Mouse (Mus musculus): ENCODE data around the gene Fbxw9. TPM values are rescaled to one million over a fixed set of nuclear protein-coding genes. Genes with fewer than 3 reads are reported as not detected.
"Not testable (repeated sequence)": the region's sequence is repeated elsewhere in the genome, so short reads cannot be mapped to it uniquely, and the experiment has no call there.

The Fbxw9 gene
- polyA plus RNA-seq, 1 experiment from 2014 or later: 10.4 TPM

GRCm38 (mm10) chr8:85074617-85075016 is 14.8 kb downstream of the Fbxw9 start:
- peaks cover 51% of the 10 kb centered on the region for H3K4me1 ChIP-seq (ENCODE audit: control insufficient read depth, low read depth, low read length)
- no peak overlapping the region for H3K9ac ChIP-seq (ENCODE audit: low read depth, low read length)
- no peak for ATAC-seq (ENCODE audit: low read depth)
- H3K27ac ChIP-seq (ENCODE audit: low read length): peak overlapping the region; percentile 13
- peaks cover 21% of the 10 kb centered on the region for H3K36me3 ChIP-seq (ENCODE audit: control insufficient read depth, insufficient read depth)
- H3K27me3 ChIP-seq (ENCODE audit: control insufficient read depth, insufficient read depth, low read depth, low read length): no peaks in the 10 kb centered on the region
- no peak overlapping the region for H3K4me2 ChIP-seq (ENCODE audit: low read depth, low read length)
- no peak overlapping the region for H3K4me3 ChIP-seq (ENCODE audit: low read depth, low read length)
- H3K9me3 ChIP-seq (replicated peaks; ENCODE audit: control insufficient read depth, low read length): no peaks in the 10 kb centered on the region
- 84% methylated on average over 10 of the region's 10 CpGs for WGBS (ENCODE audit: insufficient replicate concordance)

DNA sequence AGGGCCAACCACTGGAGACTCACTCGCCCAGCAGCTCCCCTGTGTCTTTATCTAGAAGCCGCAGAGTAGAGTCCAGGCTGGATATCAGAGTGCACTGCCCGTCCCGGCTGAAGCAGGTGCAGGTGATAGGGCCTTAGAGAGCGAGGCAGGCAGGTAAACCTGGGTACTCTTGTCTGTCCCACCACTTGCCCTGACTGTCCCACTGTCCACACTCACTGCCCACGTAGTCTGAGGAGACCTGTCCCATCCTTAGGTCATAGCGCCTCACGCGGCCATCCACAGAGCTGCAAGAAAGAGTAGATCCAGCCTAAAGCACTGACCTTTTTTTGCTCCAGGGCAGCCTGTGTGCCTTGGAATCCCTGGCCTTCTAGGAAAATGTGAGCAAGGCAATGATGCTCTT is 16.1 kb downstream of the Fbxw9 start:
- peak overlapping the region; percentile 22 for H3K27ac ChIP-seq (ENCODE audit: low read length)
- H3K4me3 ChIP-seq (ENCODE audit: low read depth, low read length): no peak overlapping the region
- H3K27me3 ChIP-seq (ENCODE audit: control insufficient read depth, insufficient read depth, low read depth, low read length): no peaks in the 10 kb centered on the region
- H3K4me1 ChIP-seq (ENCODE audit: control insufficient read depth, low read depth, low read length): peaks cover 47% of the 10 kb centered on the region
- peaks cover 21% of the 10 kb centered on the region for H3K36me3 ChIP-seq (ENCODE audit: control insufficient read depth, insufficient read depth)
- 58% methylated on average over 9 of the region's 9 CpGs for WGBS (ENCODE audit: insufficient replicate concordance)
- no peaks in the 10 kb centered on the region for H3K9me3 ChIP-seq (replicated peaks; ENCODE audit: control insufficient read depth, low read length)
- peak; percentile 52 for ATAC-seq (ENCODE audit: low read depth)
- H3K9ac ChIP-seq (ENCODE audit: low read depth, low read length): no peak overlapping the region
- H3K4me2 ChIP-seq (ENCODE audit: low read depth, low read length): peak overlapping the region; percentile 24

DNA sequence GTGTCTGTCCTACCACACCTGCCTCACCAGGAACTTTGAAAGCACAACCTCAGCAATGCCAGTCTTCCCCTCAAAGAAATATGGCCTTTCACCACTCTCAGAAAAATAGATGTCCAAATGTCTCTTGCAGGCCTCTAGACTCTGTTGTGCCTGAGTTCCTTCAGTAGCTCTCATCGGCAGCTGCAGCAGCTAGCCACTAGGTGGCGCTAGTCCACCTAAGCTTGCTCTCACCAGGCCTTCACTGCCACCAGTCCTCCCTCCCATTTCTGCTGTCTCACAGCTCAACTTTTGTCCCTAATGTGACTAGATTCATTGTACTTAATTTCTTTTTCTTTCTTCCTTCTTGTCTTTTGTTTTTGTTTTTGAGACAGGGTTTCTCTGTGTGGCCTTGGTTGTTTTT is 17.1 kb downstream of the Fbxw9 start:
- 0% methylated on average over 2 of the region's 2 CpGs for whole genome bisulfite sequencing (ENCODE audit: insufficient replicate concordance)
- Histone ChIP-seq H3K27ac (ENCODE audit: low read length) (peak overlapping the region; percentile 39; the same call in 1 of the 2 replicates), H3K27me3 (ENCODE audit: control insufficient read depth, insufficient read depth, low read depth, low read length) (no peaks in the 10 kb centered on the region), H3K9ac (ENCODE audit: low read depth, low read length) (peak overlapping the region; percentile 30; the same call in 1 of the 2 replicates), H3K4me3 (ENCODE audit: low read depth, low read length) (no peak overlapping the region), H3K4me2 (ENCODE audit: low read depth, low read length) (no peak overlapping the region), H3K4me1 (ENCODE audit: control insufficient read depth, low read depth, low read length) (peaks cover 53% of the 10 kb centered on the region), H3K36me3 (ENCODE audit: control insufficient read depth, insufficient read depth) (peaks cover 21% of the 10 kb centered on the region), H3K9me3 (replicated peaks; ENCODE audit: control insufficient read depth, low read length) (no peaks in the 10 kb centered on the region)
- peak; percentile 38; the same call in 1 of the 2 replicates for ATAC-seq (ENCODE audit: low read depth)

- peak overlapping the region; percentile 92 for H3K4me2 ChIP-seq (ENCODE audit: low read depth, low read length)
- peaks cover 58% of the 10 kb centered on the region for H3K4me1 ChIP-seq (ENCODE audit: control insufficient read depth, low read depth, low read length)
- no peaks in the 10 kb centered on the region for H3K9me3 ChIP-seq (replicated peaks; ENCODE audit: control insufficient read depth, low read length)
- no peak for ATAC-seq (ENCODE audit: low read depth)
- H3K36me3 ChIP-seq (ENCODE audit: control insufficient read depth, insufficient read depth): peaks cover 7% of the 10 kb centered on the region; the same call in 1 of the 2 replicates
- peak overlapping the region; percentile 85 for H3K27ac ChIP-seq (ENCODE audit: low read length)
- peak overlapping the region; percentile 95 for H3K9ac ChIP-seq (ENCODE audit: low read depth, low read length)
- peak overlapping the region; percentile 89 for H3K4me3 ChIP-seq (ENCODE audit: low read depth, low read length)
- under 1% methylated on average over 25 of the region's 25 CpGs for WGBS (ENCODE audit: insufficient replicate concordance)
- H3K27me3 ChIP-seq (ENCODE audit: control insufficient read depth, insufficient read depth, low read depth, low read length): no peaks in the 10 kb centered on the region
These were observed 20.3 kb downstream of the Fbxw9 start for GRCm38 (mm10) chr8:85080214-85080531.

DNA sequence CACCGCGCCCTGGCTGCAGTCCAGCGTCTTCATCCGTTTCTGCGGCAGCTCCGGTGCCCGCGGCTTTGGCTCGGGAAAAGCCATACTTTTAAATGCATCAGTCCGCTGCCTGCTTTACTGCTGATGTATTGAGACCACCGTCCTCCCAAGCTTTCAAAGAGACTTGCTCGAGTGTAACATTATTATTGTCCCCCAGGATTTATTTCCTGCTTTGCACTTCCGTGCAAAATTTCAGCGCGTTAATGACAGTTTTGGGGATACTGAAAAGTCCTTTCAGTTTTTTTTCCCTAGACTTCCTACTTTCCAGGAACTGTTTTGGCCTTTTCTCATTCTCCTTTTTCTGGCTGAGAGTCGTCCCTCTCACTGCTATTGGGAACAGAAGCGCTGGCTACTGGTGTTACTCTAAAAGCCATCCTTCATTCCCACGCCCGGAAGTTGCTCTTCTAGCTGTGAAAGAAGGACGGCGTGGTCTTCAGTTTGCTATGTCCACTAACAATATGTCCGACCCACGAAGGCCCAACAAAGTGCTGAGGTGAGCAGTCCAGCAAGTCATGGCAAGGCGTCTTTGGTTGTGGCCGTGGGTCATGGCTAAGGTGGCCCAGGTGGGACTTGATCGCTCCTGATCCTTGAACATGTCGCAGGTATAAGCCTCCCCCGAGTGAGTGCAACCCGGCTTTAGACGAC is 20.8 kb downstream of the Fbxw9 start, which contains the start of gene Wdr83os:
Gene Wdr83os (plus strand): TSS at position 209 of the 684 bp plus-strand sequence.
- peak within 1 kb of the TSS; percentile 89 for H3K4me3 ChIP-seq (ENCODE audit: low read depth, low read length)
- no peak for ATAC-seq (ENCODE audit: low read depth)
- H3K9ac ChIP-seq (ENCODE audit: low read depth, low read length): peak within 1 kb of the TSS; percentile 95
- peaks cover 6% of the 10 kb centered on the region; the same call in 1 of the 2 replicates for H3K36me3 ChIP-seq (ENCODE audit: control insufficient read depth, insufficient read depth)
- H3K27ac ChIP-seq (ENCODE audit: low read length): peak within 1 kb of the TSS; percentile 85
- no peaks in the 10 kb centered on the region for H3K9me3 ChIP-seq (replicated peaks; ENCODE audit: control insufficient read depth, low read length)
- H3K27me3 ChIP-seq (ENCODE audit: control insufficient read depth, insufficient read depth, low read depth, low read length): no peaks in the 10 kb centered on the region
- WGBS (ENCODE audit: insufficient replicate concordance): 0% methylated on average over 30 of the region's 30 CpGs
- peak within 1 kb of the TSS; percentile 92 for H3K4me2 ChIP-seq (ENCODE audit: low read depth, low read length)
- peaks cover 53% of the 10 kb centered on the region for H3K4me1 ChIP-seq (ENCODE audit: control insufficient read depth, low read depth, low read length)

- Histone ChIP-seq H3K4me1 (ENCODE audit: control insufficient read depth, low read depth, low read length) (peaks cover 48% of the 10 kb centered on the region), H3K36me3 (ENCODE audit: control insufficient read depth, insufficient read depth) (peaks cover 8% of the 10 kb centered on the region; the same call in 1 of the 2 replicates), H3K4me3 (ENCODE audit: low read depth, low read length) (peak within 1 kb of the TSS; percentile 89), H3K4me2 (ENCODE audit: low read depth, low read length) (peak within 1 kb of the TSS; percentile 92), H3K9ac (ENCODE audit: low read depth, low read length) (peak within 1 kb of the TSS; percentile 95), H3K9me3 (replicated peaks; ENCODE audit: control insufficient read depth, low read length) (no peaks in the 10 kb centered on the region), H3K27me3 (ENCODE audit: control insufficient read depth, insufficient read depth, low read depth, low read length) (no peaks in the 10 kb centered on the region), H3K27ac (ENCODE audit: low read length) (peak within 1 kb of the TSS; percentile 85)
- WGBS (ENCODE audit: insufficient replicate concordance): 0% methylated on average over 9 of the region's 9 CpGs
- peak; percentile 66 for ATAC-seq (ENCODE audit: low read depth)
These were observed 21.3 kb downstream of the Fbxw9 start, which contains the start of gene Wdr83 for GRCm38 (mm10) chr8:85081216-85081555. Gene Wdr83 (minus strand): TSS chr8:85081306.

DNA sequence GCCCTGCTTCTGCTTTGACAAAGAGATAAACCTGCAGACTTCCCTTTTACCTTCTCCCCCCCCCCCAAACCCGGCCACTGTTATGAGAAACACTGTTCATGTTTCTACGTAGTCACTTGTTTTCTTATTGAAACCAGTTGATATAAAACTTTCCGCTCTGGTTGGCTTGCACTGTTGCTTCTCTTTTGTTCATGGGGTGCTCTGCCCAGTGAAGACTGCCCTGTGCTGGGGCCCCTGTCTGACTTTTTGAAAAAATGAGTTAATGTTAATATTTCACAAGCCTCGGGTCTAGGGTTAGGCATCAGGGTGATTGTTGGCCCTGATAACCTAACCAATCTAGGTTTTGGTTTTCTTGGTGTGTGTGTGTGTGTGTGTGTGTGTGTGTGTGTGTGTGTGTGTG is 22.3 kb downstream of the Fbxw9 start:
- H3K4me2 ChIP-seq (ENCODE audit: low read depth, low read length): peak overlapping the region; percentile 11; the same call in 1 of the 2 replicates
- 0 out of 2 replicates have a peak overlapping the region, but pooled peaks have one; percentile 9 for H3K27ac ChIP-seq (ENCODE audit: low read length)
- H3K9me3 ChIP-seq (replicated peaks; ENCODE audit: control insufficient read depth, low read length); H3K36me3 ChIP-seq (ENCODE audit: control insufficient read depth, insufficient read depth); ATAC-seq (ENCODE audit: low read depth); H3K9ac ChIP-seq (ENCODE audit: low read depth, low read length); H3K4me3 ChIP-seq (ENCODE audit: low read depth, low read length); H3K27me3 ChIP-seq (ENCODE audit: control insufficient read depth, insufficient read depth, low read depth, low read length): not testable (repeated sequence)
- peaks cover 40% of the 10 kb centered on the region for H3K4me1 ChIP-seq (ENCODE audit: control insufficient read depth, low read depth, low read length)
- 28% methylated on average over 4 of the region's 4 CpGs for WGBS (ENCODE audit: insufficient replicate concordance)

DNA sequence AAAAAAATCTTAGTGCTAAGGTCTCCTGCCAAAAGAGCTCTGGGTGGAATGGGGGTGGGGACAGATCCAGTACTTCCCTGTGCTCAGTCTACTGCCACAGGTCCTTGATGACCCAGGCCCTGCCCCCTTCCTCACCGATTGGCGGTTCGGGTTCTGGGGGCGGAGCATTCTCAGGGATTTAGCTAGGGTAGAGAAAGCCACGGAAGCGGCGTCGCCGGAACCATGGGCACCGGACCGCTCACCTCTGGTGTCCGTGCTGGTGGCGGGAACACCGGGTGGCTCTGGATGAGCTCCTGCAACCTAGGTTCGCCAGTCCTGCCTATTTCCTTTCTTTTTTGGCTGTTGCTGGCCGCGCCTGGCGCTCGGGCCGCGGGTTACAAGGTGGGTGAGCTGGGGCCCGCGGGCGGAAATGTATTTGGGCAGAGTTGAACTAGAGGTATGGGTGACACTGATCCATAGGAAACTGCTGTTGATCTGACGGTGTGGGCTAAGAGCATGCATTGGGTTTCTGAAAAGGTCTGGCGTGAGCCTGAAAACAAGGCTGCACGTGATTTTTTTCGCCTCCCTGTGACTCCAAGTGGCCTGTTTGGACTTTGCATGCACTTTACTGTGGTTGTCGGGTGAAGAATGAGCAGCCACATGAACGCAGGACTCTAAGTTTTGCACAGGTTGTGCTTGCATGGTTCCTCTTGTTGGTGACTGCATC is 23.4 kb downstream of the Fbxw9 start, which contains the start of gene Man2b1:
Gene Man2b1 (plus strand): TSS at position 163 of the 706 bp plus-strand sequence.
- Histone ChIP-seq H3K9ac (ENCODE audit: low read depth, low read length) (peak within 1 kb of the TSS; percentile 74), H3K36me3 (ENCODE audit: control insufficient read depth, insufficient read depth) (peaks cover 9% of the 10 kb centered on the region), H3K4me2 (ENCODE audit: low read depth, low read length) (peak within 1 kb of the TSS; percentile 91), H3K4me3 (ENCODE audit: low read depth, low read length) (peak within 1 kb of the TSS; percentile 78), H3K4me1 (ENCODE audit: control insufficient read depth, low read depth, low read length) (peaks cover 39% of the 10 kb centered on the region), H3K27me3 (ENCODE audit: control insufficient read depth, insufficient read depth, low read depth, low read length) (no peaks in the 10 kb centered on the region), H3K9me3 (replicated peaks; ENCODE audit: control insufficient read depth, low read length) (no peaks in the 10 kb centered on the region), H3K27ac (ENCODE audit: low read length) (peak within 1 kb of the TSS; percentile 45)
- ATAC-seq (ENCODE audit: low read depth): peak; percentile 89
- WGBS (ENCODE audit: insufficient replicate concordance): under 1% methylated on average over 30 of the region's 30 CpGs

DNA sequence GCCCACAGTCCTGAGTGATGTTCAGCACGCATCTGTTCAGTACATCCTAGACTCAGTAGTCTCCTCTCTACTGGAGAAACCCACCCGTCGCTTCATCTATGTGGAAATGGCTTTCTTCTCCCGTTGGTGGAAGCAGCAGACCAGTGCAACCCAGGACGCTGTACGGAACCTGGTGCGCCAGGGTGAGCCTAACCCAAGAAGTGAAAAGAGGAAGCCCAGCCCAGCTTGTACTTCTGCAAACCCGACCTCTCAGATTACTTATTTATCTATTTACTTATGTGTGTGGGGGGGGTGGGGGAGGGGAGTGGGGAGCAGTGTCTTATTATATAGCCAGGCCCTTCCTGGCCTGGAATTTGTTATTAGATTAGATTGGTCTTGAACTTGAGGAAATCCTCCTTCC is 24.8 kb downstream of the Fbxw9 start:
- peak overlapping the region; percentile 91 for H3K4me2 ChIP-seq (ENCODE audit: low read depth, low read length)
- H3K4me3 ChIP-seq (ENCODE audit: low read depth, low read length): peak overlapping the region; percentile 78

More for the DNA sequence above, 24.8 kb downstream of the Fbxw9 start:
- Histone ChIP-seq H3K27me3 (ENCODE audit: control insufficient read depth, insufficient read depth, low read depth, low read length) (no peaks in the 10 kb centered on the region), H3K27ac (ENCODE audit: low read length) (no peak overlapping the region), H3K4me1 (ENCODE audit: control insufficient read depth, low read depth, low read length) (peaks cover 32% of the 10 kb centered on the region), H3K9ac (ENCODE audit: low read depth, low read length) (no peak overlapping the region), H3K36me3 (ENCODE audit: control insufficient read depth, insufficient read depth) (peaks cover 11% of the 10 kb centered on the region), H3K9me3 (replicated peaks; ENCODE audit: control insufficient read depth, low read length) (no peaks in the 10 kb centered on the region)
- WGBS (ENCODE audit: insufficient replicate concordance): 49% methylated on average over 8 of the region's 8 CpGs
- ATAC-seq (ENCODE audit: low read depth): no peak

Measured in liver, embryonic 16.5 days (tissue).